Mouse (Mus musculus): ENCODE results near the gene Ctrc. TPM values are rescaled to one million over a fixed set of nuclear protein-coding genes. Genes with fewer than 3 reads are reported as not detected.

Gene Ctrc
- polyA plus RNA-seq, 1 experiment from 2014 or later, result not detected

- Histone ChIP-seq H3K27me3 (ENCODE audit: control insufficient read depth, insufficient read depth, low read length) (no peaks in the 10 kb centered on the region), H3K27ac (ENCODE audit: low read depth, low read length) (no peak overlapping the region), H3K4me3 (ENCODE audit: low read depth, low read length) (no peak overlapping the region), H3K36me3 (ENCODE audit: control insufficient read depth, insufficient read depth, low read length) (no peaks in the 10 kb centered on the region), H3K9me3 (ENCODE audit: control insufficient read depth, low read length) (no peaks in the 10 kb centered on the region), H3K9ac (ENCODE audit: low read length) (no peak overlapping the region), H3K4me2 (ENCODE audit: low read depth, low read length, severe bottlenecking) (no peak overlapping the region), H3K4me1 (replicated peaks; ENCODE audit: control insufficient read depth, insufficient read depth, low read length) (0 out of 2 replicates have a peak, but pooled peaks cover 1% of the 10 kb centered on the region)
- no peak for ATAC-seq (replicated peaks; ENCODE audit: low FRiP score)
- 76% methylated on average over 10 of the region's 10 CpGs for WGBS
- DNase-seq (ENCODE audit: low spot score), result no peak
Measured at GRCm38 (mm10) chr4:141822089-141822488, 24.1 kb downstream of the Ctrc start.

GRCm38 (mm10) chr4:141821178-141821577 is 25.0 kb downstream of the Ctrc start:
- Histone ChIP-seq H3K4me2 (ENCODE audit: low read depth, low read length, severe bottlenecking) (no peak overlapping the region), H3K4me3 (ENCODE audit: low read depth, low read length) (no peak overlapping the region), H3K27me3 (ENCODE audit: control insufficient read depth, insufficient read depth, low read length) (no peaks in the 10 kb centered on the region), H3K4me1 (replicated peaks; ENCODE audit: control insufficient read depth, insufficient read depth, low read length) (0 out of 2 replicates have a peak, but pooled peaks cover 2% of the 10 kb centered on the region), H3K27ac (ENCODE audit: low read depth, low read length) (no peak overlapping the region), H3K9me3 (ENCODE audit: control insufficient read depth, low read length) (no peaks in the 10 kb centered on the region), H3K36me3 (ENCODE audit: control insufficient read depth, insufficient read depth, low read length) (no peaks in the 10 kb centered on the region), H3K9ac (ENCODE audit: low read length) (no peak overlapping the region)
- ATAC-seq (replicated peaks; ENCODE audit: low FRiP score) (no peak), DNase-seq (ENCODE audit: low spot score) (no peak)
- WGBS, result 81% methylated on average over 3 of the region's 3 CpGs

GRCm38 (mm10) chr4:141819316-141819715 is 26.8 kb downstream of the Ctrc start:
- no peak overlapping the region for H3K9ac ChIP-seq (ENCODE audit: low read length)
- no peak for ATAC-seq (replicated peaks; ENCODE audit: low FRiP score)
- H3K36me3 ChIP-seq (ENCODE audit: control insufficient read depth, insufficient read depth, low read length), result no peaks in the 10 kb centered on the region
- H3K4me2 ChIP-seq (ENCODE audit: low read depth, low read length, severe bottlenecking), result no peak overlapping the region
- 0 out of 2 replicates have a peak, but pooled peaks cover 2% of the 10 kb centered on the region for H3K4me1 ChIP-seq (replicated peaks; ENCODE audit: control insufficient read depth, insufficient read depth, low read length)
- no peak overlapping the region for H3K27ac ChIP-seq (ENCODE audit: low read depth, low read length)
- no peak for DNase-seq (ENCODE audit: low spot score)
- H3K27me3 ChIP-seq (ENCODE audit: control insufficient read depth, insufficient read depth, low read length), result no peaks in the 10 kb centered on the region
- 89% methylated on average over 7 of the region's 7 CpGs for WGBS
- no peaks in the 10 kb centered on the region for H3K9me3 ChIP-seq (ENCODE audit: control insufficient read depth, low read length)
- no peak overlapping the region for H3K4me3 ChIP-seq (ENCODE audit: low read depth, low read length)

GRCm38 (mm10) chr4:141818861-141819260 is 27.3 kb downstream of the Ctrc start:
- no peaks in the 10 kb centered on the region for H3K27me3 ChIP-seq (ENCODE audit: control insufficient read depth, insufficient read depth, low read length)

GRCm38 (mm10) chr4:141817706-141818105 is 28.5 kb downstream of the Ctrc start:
- H3K9me3 ChIP-seq (ENCODE audit: control insufficient read depth, low read length), result no peaks in the 10 kb centered on the region
- 0 out of 2 replicates have a peak, but pooled peaks cover 2% of the 10 kb centered on the region for H3K4me1 ChIP-seq (replicated peaks; ENCODE audit: control insufficient read depth, insufficient read depth, low read length)
- DNase-seq (ENCODE audit: low spot score) (no peak), ATAC-seq (replicated peaks; ENCODE audit: low FRiP score) (no peak)
- WGBS, result 47% methylated on average over 10 of the region's 10 CpGs
- H3K27ac ChIP-seq (ENCODE audit: low read depth, low read length), result no peak overlapping the region
- H3K9ac ChIP-seq (ENCODE audit: low read length), result no peak overlapping the region
- no peak overlapping the region for H3K4me3 ChIP-seq (ENCODE audit: low read depth, low read length)
- no peaks in the 10 kb centered on the region for H3K27me3 ChIP-seq (ENCODE audit: control insufficient read depth, insufficient read depth, low read length)
- no peak overlapping the region for H3K4me2 ChIP-seq (ENCODE audit: low read depth, low read length, severe bottlenecking)
- no peaks in the 10 kb centered on the region for H3K36me3 ChIP-seq (ENCODE audit: control insufficient read depth, insufficient read depth, low read length)

More at GRCm38 (mm10) chr4:141818861-141819260, 27.3 kb downstream of the Ctrc start:
- Histone ChIP-seq H3K4me1 (replicated peaks; ENCODE audit: control insufficient read depth, insufficient read depth, low read length) (0 out of 2 replicates have a peak, but pooled peaks cover 2% of the 10 kb centered on the region), H3K27ac (ENCODE audit: low read depth, low read length) (no peak overlapping the region), H3K9ac (ENCODE audit: low read length) (no peak overlapping the region), H3K36me3 (ENCODE audit: control insufficient read depth, insufficient read depth, low read length) (no peaks in the 10 kb centered on the region), H3K4me3 (ENCODE audit: low read depth, low read length) (no peak overlapping the region), H3K9me3 (ENCODE audit: control insufficient read depth, low read length) (no peaks in the 10 kb centered on the region), H3K4me2 (ENCODE audit: low read depth, low read length, severe bottlenecking) (no peak overlapping the region)
- WGBS, result 90% methylated on average over 13 of the region's 13 CpGs
- DNase-seq (ENCODE audit: low spot score) (no peak), ATAC-seq (replicated peaks; ENCODE audit: low FRiP score) (no peak)

GRCm38 (mm10) chr4:141816776-141817655 is 29.1 kb downstream of the Ctrc start:
- ATAC-seq (replicated peaks; ENCODE audit: low FRiP score) (no peak), DNase-seq (ENCODE audit: low spot score) (no peak)
- Histone ChIP-seq H3K4me1 (replicated peaks; ENCODE audit: control insufficient read depth, insufficient read depth, low read length) (0 out of 2 replicates have a peak, but pooled peaks cover 2% of the 10 kb centered on the region), H3K4me3 (ENCODE audit: low read depth, low read length) (no peak overlapping the region), H3K9me3 (ENCODE audit: control insufficient read depth, low read length) (no peaks in the 10 kb centered on the region), H3K27me3 (ENCODE audit: control insufficient read depth, insufficient read depth, low read length) (no peaks in the 10 kb centered on the region), H3K4me2 (ENCODE audit: low read depth, low read length, severe bottlenecking) (no peak overlapping the region), H3K36me3 (ENCODE audit: control insufficient read depth, insufficient read depth, low read length) (no peaks in the 10 kb centered on the region), H3K27ac (ENCODE audit: low read depth, low read length) (no peak overlapping the region), H3K9ac (ENCODE audit: low read length) (no peak overlapping the region)
- WGBS, result 67% methylated on average over 14 of the region's 14 CpGs

- H3K4me3 ChIP-seq (ENCODE audit: low read depth, low read length), result no peak overlapping the region
- H3K4me2 ChIP-seq (ENCODE audit: low read depth, low read length, severe bottlenecking), result no peak overlapping the region
- DNase-seq (ENCODE audit: low spot score) (no peak), ATAC-seq (replicated peaks; ENCODE audit: low FRiP score) (no peak)
- 89% methylated on average over 7 of the region's 7 CpGs for WGBS
- H3K27me3 ChIP-seq (ENCODE audit: control insufficient read depth, insufficient read depth, low read length), result no peaks in the 10 kb centered on the region
- H3K9ac ChIP-seq (ENCODE audit: low read length), result no peak overlapping the region
- 0 out of 2 replicates have a peak, but pooled peaks cover 2% of the 10 kb centered on the region for H3K4me1 ChIP-seq (replicated peaks; ENCODE audit: control insufficient read depth, insufficient read depth, low read length)
- no peak overlapping the region for H3K27ac ChIP-seq (ENCODE audit: low read depth, low read length)
- H3K36me3 ChIP-seq (ENCODE audit: control insufficient read depth, insufficient read depth, low read length), result no peaks in the 10 kb centered on the region
- no peaks in the 10 kb centered on the region for H3K9me3 ChIP-seq (ENCODE audit: control insufficient read depth, low read length)
Measured at GRCm38 (mm10) chr4:141816267-141816666, 29.9 kb downstream of the Ctrc start.

- no peak overlapping the region for H3K4me3 ChIP-seq (ENCODE audit: low read depth, low read length)
- H3K9ac ChIP-seq (ENCODE audit: low read length), result no peak overlapping the region
- 94% methylated on average over 7 of the region's 7 CpGs for WGBS
- DNase-seq (ENCODE audit: low spot score), result no peak
- ATAC-seq (replicated peaks; ENCODE audit: low FRiP score), result no peak
- no peaks in the 10 kb centered on the region for H3K4me1 ChIP-seq (replicated peaks; ENCODE audit: control insufficient read depth, insufficient read depth, low read length)
- no peaks in the 10 kb centered on the region for H3K9me3 ChIP-seq (ENCODE audit: control insufficient read depth, low read length)
- no peaks in the 10 kb centered on the region; the same call in 1 of the 2 replicates for H3K36me3 ChIP-seq (ENCODE audit: control insufficient read depth, insufficient read depth, low read length)
- no peaks in the 10 kb centered on the region for H3K27me3 ChIP-seq (ENCODE audit: control insufficient read depth, insufficient read depth, low read length)
- no peak overlapping the region for H3K4me2 ChIP-seq (ENCODE audit: low read depth, low read length, severe bottlenecking)
- no peak overlapping the region for H3K27ac ChIP-seq (ENCODE audit: low read depth, low read length)
Measured at GRCm38 (mm10) chr4:141811375-141811774, 34.8 kb downstream of the Ctrc start.
